Mouse (Mus musculus) regulatory T cell (primary cell): ENCODE data around the gene Mfsd13b.

Experiments used
- in situ Hi-C: fragments of 300-600 bp; cut with MboI, MseI; formaldehyde crosslinking; loops from one replicate; pipeline ENCODE4 v1.15.1; 2025; ENCODE audit warnings: high pct_unique_total_duplicates

The Mfsd13b gene

DNA sequence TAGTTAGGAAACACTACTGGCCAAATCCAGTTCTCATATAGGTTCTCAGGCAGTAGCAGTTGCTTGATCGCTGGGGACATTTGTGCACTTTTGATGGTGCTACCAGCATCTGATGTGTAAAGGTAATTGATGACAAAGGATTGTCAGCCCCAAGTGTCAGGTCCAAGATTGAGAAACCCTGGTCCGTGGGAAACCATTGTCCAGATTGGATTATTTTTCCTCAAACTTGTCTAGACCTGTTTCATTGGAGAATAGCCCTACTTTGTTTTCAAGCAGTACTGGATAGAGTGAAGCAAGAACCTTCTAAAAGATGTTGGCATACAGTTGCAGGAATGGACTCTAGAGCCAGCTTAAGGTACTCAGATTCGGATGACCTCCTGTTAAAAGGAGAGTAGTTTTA, 60.7 kb downstream of the Mfsd13b start:
- in situ Hi-C loops, result no loop called here

DNA sequence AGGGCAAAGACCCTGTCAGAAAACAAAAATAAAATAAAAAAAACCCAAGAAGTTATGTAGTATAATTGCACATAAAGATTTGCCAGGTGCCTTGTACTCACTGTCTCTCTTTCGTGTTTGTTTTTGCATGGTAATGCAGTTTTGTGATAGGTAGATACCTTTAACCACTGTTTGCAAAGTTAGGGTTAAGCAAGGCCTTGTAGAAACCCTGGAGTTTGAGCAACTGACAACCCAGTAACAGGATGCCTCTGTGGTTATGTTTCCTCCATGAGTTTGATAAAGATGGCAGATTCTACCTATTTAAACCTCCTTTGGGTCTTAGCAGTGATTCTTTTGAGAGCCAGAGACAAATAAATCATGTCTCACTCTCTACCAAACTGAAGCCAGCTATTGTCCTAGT, 61.2 kb downstream of the Mfsd13b start:
- in situ Hi-C loops, result no loop called here

DNA sequence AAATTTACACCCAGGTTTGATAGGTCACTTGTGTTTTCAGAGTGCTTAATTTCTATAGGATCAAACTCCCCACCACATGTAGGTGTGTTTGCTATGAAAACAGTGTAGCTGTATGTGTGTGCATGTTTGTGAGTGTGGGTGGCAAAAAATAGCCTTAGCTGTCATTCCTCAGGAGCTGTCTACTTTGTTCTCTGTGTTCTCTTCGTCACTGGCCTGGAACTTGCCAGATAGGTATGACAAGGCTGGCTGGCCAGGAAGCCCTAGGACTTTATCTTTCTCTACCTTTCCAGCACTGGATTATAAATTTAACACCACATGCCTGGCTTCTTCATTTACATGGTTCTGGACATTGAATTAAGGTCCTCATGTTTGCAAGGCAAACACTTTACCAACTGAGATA, 61.9 kb downstream of the Mfsd13b start:
- in situ Hi-C loops, result no loop called here

DNA sequence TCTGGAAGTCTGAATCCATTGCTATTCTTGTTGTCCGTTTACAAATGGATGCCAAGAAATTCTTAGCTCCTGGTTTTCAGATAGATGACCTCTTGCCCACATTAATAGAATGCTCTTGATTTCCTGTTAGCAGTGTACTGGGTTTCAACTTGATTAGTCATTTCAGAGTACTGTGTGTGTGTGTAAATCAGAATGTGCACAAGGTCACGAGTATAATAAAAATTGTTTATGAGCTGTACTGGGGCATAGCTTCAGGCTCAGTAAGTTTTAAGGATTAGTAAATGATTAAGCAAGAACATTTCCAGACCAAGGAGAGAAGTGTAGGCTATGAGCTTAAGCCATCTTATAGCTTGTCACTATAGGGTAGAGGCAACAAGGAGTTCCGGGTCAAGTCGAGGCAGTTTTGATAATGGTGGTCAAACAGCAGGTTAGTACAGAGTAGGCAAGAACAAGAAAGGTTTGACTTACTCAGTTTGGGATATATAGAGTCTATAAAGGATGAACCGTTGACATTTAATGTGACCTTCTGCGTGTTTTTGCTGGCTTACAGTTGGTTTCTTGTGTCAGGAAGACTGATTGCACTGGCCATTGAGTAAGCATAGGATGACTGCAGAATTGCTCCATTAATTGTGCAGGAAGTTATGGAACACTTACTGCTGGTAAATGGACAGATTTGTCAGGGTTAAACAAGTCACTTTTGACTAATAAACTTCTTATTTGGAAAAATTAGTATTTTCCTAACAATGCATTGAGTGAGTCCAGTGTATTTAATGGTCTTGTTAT, 63.6 kb downstream of the Mfsd13b start:
- in situ Hi-C loops, result no loop called here

DNA sequence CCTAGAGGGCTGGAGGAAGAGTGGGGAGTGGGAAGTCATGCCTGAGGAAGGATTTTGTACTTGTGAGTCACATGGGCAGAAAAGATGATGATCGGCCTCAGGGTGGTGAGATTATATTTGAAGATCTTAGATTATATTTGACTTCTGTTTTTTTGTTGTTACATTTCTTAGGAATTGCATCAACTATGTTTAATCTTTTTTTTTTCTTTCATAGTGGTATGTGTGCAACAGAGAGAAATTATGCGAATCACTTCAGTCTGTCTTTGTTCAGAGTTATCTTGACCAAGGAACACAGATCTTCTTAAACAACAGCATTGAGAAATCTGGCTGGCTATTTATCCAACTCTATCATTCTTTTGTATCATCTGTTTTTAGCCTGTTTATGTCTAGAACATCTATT, 65.3 kb downstream of the Mfsd13b start:
- in situ Hi-C loops, result no loop called here

DNA sequence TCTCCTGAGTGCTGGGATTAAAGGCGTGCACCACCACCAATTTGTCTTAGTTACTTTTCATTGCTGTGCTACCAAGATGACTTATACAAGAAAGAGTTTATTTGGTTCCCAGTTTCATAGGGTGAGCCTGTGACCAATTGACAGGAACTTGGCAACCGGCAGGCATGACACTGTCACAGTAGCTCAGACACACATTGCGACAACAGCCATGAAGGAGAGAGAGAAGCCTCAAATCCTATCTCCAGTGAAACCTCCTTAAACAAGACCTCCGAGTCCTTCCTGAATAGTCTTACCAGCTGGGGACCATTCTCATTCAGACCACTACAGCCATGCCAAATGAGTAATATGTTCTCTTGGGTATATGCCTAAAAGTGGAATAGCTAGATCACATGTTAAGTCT, 70.8 kb downstream of the Mfsd13b start:
- in situ Hi-C loops, result no loop called here

DNA sequence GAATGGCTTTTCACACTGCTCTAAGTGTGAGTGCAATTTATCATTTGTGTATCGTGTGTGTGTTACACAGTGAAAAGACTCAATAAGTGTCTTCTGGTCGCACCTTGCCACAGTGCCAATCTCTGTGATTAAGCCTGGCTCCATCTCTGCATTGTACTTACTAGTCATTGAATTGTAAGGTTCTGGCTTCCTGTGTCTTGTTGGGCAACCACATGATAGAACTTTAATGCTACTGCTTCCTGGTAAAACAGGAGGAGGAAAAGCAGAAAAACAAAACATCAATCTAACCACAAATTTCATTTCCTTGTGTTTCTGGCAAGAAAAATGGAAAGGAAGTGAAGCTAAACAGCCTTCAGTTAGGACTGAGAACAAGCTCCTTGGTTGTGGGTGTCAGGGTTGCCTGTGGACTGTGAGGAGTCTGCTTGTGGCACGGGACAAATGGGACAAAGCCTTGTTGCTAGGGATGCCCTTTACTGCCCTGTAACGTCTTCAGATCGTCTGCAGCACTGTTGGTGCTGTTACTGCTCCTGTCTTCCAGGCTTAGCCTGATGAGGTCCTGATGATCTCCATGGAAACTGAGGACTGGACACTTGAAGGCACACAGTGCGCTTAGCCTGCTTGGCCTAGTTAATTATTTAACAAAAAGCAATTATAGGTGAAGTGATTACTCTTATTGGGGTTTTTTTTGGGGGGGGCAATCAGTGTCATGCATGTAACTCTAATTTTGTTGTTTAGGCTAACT, 77.3 kb downstream of the Mfsd13b start:
- in situ Hi-C loops, result no loop called here

DNA sequence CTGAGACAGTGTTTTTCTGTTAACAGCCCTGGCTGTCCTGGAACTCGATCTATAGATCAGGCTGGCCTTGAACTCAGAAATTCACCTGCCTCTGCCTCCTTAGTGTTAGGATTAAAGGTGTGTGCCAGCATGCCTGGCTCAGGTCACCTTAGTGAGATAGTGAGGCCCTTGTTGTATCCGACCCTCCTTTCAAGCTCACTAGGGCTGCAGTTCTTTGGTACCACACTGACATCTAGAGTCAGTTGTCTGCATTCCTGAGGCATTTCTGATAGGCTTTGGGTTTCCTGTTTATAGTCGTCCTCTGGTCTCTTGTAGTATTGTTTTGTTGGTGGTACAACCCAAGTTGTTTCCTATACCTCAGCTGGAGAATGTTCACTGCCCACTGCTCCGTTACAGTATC, 82.0 kb downstream of the Mfsd13b start:
- in situ Hi-C loops, result no loop called here
